Mouse (Mus musculus) cerebellum, postnatal 14 days (tissue): ENCODE results near the gene Tmem150c.
A peak's percentile ranks its signal among the peaks of the same experiment; 100 is the strongest.

Experiments
- DNase-seq, 2 experiments: peaks; one replicate each; pipeline ENCODE4 v3.0.0; 2021; ENCODE audit warnings: mixed read lengths in 2 of 2

Tmem150c gene

GRCm38 (mm10) chr5:100159638-100159973, at the start of gene Tmem150c:
TSS of gene Tmem150c (minus strand) at chr5:100159808.
- DNase-seq: no peak

- DNase-seq: no peak
Observed at GRCm38 (mm10) chr5:100209093-100209492, 49.5 kb upstream of the Tmem150c start.

GRCm38 (mm10) chr5:100206675-100207074, 47.1 kb upstream of the Tmem150c start:
- DNase-seq: no peak

- peak in 1 of 2 experiments; percentile 21 for DNase-seq
Observed at GRCm38 (mm10) chr5:100205519-100206189, 46.0 kb upstream of the Tmem150c start.

- peak; percentile 53 to 69 for DNase-seq
Observed at GRCm38 (mm10) chr5:100200805-100201204, 41.2 kb upstream of the Tmem150c start.

GRCm38 (mm10) chr5:100200296-100200695, 40.7 kb upstream of the Tmem150c start:
- peak in 1 of 2 experiments; percentile 47 for DNase-seq

GRCm38 (mm10) chr5:100199092-100199853, 39.7 kb upstream of the Tmem150c start:
- no peak for DNase-seq

GRCm38 (mm10) chr5:100197476-100197875, 37.9 kb upstream of the Tmem150c start:
- DNase-seq: no peak

- no peak for DNase-seq
Observed at GRCm38 (mm10) chr5:100196854-100197431, 37.3 kb upstream of the Tmem150c start.

- DNase-seq: no peak
Observed at GRCm38 (mm10) chr5:100196397-100196796, 36.8 kb upstream of the Tmem150c start.

GRCm38 (mm10) chr5:100191438-100192190, 32.0 kb upstream of the Tmem150c start:
- DNase-seq: no peak

GRCm38 (mm10) chr5:100187035-100187901, 27.7 kb upstream of the Tmem150c start:
- no peak for DNase-seq

- no peak for DNase-seq
Observed at GRCm38 (mm10) chr5:100186618-100187017, 27.0 kb upstream of the Tmem150c start.

GRCm38 (mm10) chr5:100185895-100186294, 26.3 kb upstream of the Tmem150c start:
- DNase-seq: no peak

GRCm38 (mm10) chr5:100181011-100181410, 21.4 kb upstream of the Tmem150c start:
- DNase-seq: no peak

- no peak for DNase-seq
Observed at GRCm38 (mm10) chr5:100178781-100179165, 19.2 kb upstream of the Tmem150c start.

- peak; percentile 39 to 50 for DNase-seq
Observed at GRCm38 (mm10) chr5:100178122-100178780, 18.6 kb upstream of the Tmem150c start.

GRCm38 (mm10) chr5:100177547-100177946, 17.9 kb upstream of the Tmem150c start:
- peak in 1 of 2 experiments; percentile 14 for DNase-seq

GRCm38 (mm10) chr5:100176096-100176495, 16.5 kb upstream of the Tmem150c start:
- DNase-seq: no peak

GRCm38 (mm10) chr5:100175582-100175981, 16.0 kb upstream of the Tmem150c start:
- DNase-seq: peak; percentile 24 to 35

- DNase-seq: no peak
Observed at GRCm38 (mm10) chr5:100172104-100172503, 12.5 kb upstream of the Tmem150c start.
